Mouse (Mus musculus) forebrain, embryonic 12.5 days (tissue): ENCODE results near the gene Nom1. TPM values are rescaled to one million over a fixed set of nuclear protein-coding genes. Genes with fewer than 3 reads are reported as not detected.

Experiments
- ATAC-seq: fragments of 200-750 bp; cut with Nextera tagmentation; 2 replicates; pipeline ENCODE4 v1.8.0; 2017; ENCODE audit warnings: moderate TSS enrichment; ENCODE audit not compliant: low FRiP score
- H3K27ac ChIP-seq: fragments of 300-500 bp; sonication (generic); 2 replicates; pipeline ENCODE4 v1.5.1; 2016; ENCODE audit warnings: mild to moderate bottlenecking
- H3K27me3 ChIP-seq: fragments of 300-500 bp; sonication (generic); 2 replicates; pipeline ENCODE4 v1.6.1; 2016; ENCODE audit warnings: mild to moderate bottlenecking
- H3K36me3 ChIP-seq: fragments of 300-500 bp; sonication (generic); replicated peaks from 2 replicates; pipeline ENCODE4 v1.6.1; 2016; ENCODE audit warnings: mild to moderate bottlenecking
- H3K4me1 ChIP-seq: fragments of 300-500 bp; sonication (generic); 2 replicates; pipeline ENCODE4 v1.6.1; 2016
- H3K4me2 ChIP-seq: fragments of 300-500 bp; sonication (generic); 2 replicates; pipeline ENCODE4 v1.6.1; 2016; ENCODE audit warnings: mild to moderate bottlenecking, moderate library complexity
- H3K4me3 ChIP-seq: fragments of 300-500 bp; sonication (generic); replicated peaks from 2 replicates; pipeline ENCODE4 v1.5.1; 2016; ENCODE audit warnings: mild to moderate bottlenecking
- H3K9ac ChIP-seq: fragments of 300-500 bp; sonication (generic); 2 replicates; pipeline ENCODE4 v1.6.1; 2016; ENCODE audit warnings: mild to moderate bottlenecking
- H3K9me3 ChIP-seq: fragments of 300-500 bp; sonication (generic); 2 replicates; pipeline ENCODE4 v1.6.1; 2016
- WGBS: fragments of 180-500 bp; shearing (Covaris S2); methylation state at CpG from one replicate; pipeline ENCODE4 v1.1.7; 2016; 5-methylcytosine and 5-hydroxymethylcytosine counted together
- polyA plus RNA-seq: library from polyadenylated mRNA; unstranded; fragments of >200 nt; fragmentation: Nextera tagmentation; extraction: Ambion mirVana; gene quantifications from 2 replicates; pipeline ENCODE4 v1.2.1, GENCODE M21; 2016

The Nom1 gene
- polyA plus RNA-seq, 1 experiment from 2014 or later = 27.4 TPM

DNA sequence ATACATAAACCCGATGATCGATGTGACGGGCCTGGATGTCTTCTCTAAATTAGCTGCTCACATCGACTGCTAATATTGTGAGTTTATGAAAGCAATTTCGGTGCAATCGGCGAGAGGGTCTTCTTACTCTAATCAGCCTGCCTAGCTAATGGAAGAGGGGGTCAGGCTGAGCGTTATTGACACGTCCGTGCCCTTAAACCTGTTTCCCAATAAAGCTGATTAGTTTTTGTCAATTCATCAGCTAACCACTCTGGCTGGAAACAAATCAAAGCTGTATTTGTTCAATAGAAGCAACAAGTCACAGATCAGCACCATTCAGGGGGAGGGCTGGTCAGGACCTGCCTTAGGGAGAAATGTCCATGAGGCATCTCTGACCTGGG, 51.5 kb downstream of the Nom1 start:
- 2% methylated on average over 10 of the region's 10 CpGs for WGBS
- peaks cover 98% of the 10 kb centered on the region for H3K27me3 ChIP-seq

DNA sequence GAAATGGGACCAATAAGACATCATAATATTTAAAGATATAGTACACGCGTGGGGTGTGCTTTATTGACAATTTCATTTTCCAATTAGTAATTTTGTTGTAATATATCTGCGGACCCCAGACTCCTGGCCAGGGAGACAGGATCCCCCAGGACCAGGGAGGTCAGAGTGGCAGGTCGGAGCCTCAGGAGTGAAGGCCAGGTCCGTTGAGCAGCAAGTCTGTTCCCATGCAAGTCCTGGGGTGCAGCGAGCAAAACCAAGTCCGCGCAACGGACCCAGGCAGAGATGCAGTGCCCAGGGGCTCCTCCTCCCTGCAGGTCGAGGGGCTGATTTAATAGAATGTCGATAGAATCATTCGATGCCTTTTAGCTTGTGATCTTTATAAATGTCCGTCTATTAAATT, 52.9 kb downstream of the Nom1 start:
- no peak overlapping the region for H3K9ac ChIP-seq
- ATAC-seq = no peak
- H3K4me3 ChIP-seq = no peak overlapping the region
- WGBS = 11% methylated on average over 13 of the region's 13 CpGs
- H3K4me2 ChIP-seq = no peak overlapping the region
- H3K27ac ChIP-seq = no peak overlapping the region
- H3K9me3 ChIP-seq = no peaks in the 10 kb centered on the region
- H3K4me1 ChIP-seq = no peaks in the 10 kb centered on the region
- H3K36me3 ChIP-seq = no peaks in the 10 kb centered on the region
- peaks cover 96% of the 10 kb centered on the region for H3K27me3 ChIP-seq

More for the DNA sequence above, 51.5 kb downstream of the Nom1 start:
- Histone ChIP-seq H3K9ac (no peak overlapping the region), H3K27ac (no peak overlapping the region), H3K4me1 (no peaks in the 10 kb centered on the region), H3K4me3 (no peak overlapping the region), H3K36me3 (no peaks in the 10 kb centered on the region), H3K4me2 (no peak overlapping the region), H3K9me3 (no peaks in the 10 kb centered on the region)
- no peak for ATAC-seq

DNA sequence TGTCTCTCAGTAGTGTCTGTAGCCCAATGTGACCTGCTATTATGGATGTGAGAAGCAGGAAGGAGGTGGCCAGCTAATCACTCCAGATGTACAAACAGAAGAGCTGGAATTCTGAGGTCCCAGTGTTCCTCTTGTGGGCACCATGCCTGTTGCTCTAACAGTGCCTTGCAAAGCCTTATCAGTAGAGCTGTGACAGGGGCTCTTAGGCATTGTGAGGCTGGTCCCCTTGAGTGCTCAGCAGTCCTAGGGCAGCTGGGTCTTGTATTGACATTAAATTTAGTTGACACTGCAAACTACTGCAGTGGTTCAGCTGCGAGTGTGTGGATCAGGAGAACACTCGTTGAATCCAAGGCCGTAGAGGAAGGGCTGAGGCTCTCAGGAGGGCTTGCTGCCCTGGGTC, 72.5 kb downstream of the Nom1 start:
- ATAC-seq = no peak
- Histone ChIP-seq H3K4me1 (no peaks in the 10 kb centered on the region), H3K9me3 (no peaks in the 10 kb centered on the region), H3K4me3 (no peak overlapping the region), H3K9ac (no peak overlapping the region), H3K27ac (no peak overlapping the region), H3K36me3 (no peaks in the 10 kb centered on the region), H3K27me3 (0 out of 2 replicates have a peak, but pooled peaks cover 5% of the 10 kb centered on the region), H3K4me2 (no peak overlapping the region)
- 84% methylated on average over 3 of the region's 3 CpGs for WGBS

Other genes with a start within 250 kb of the Nom1 start
- 9.2 and 9.4 TPM in 2 replicates for gene Rnf32, start 238.7 kb upstream of the Nom1 start, polyA plus RNA-seq
- 15.5 and 16.6 TPM in 2 replicates for gene Lmbr1, start 56.3 kb upstream of the Nom1 start, polyA plus RNA-seq
- 0.09 TPM in 1 of 2 replicates, not detected in the other for gene Mnx1, start 43.8 kb downstream of the Nom1 start, polyA plus RNA-seq
- gene Ube3c, start 134.6 kb downstream of the Nom1 start, polyA plus RNA-seq = 33.7 and 46.1 TPM in 2 replicates